Mouse (Mus musculus) cortical plate, adult 2 months (tissue): ENCODE data around the gene Fgfr2.

ENCODE experiments used
- CTCF ChIP-seq: fragments of 200-500 bp; IDR thresholded peaks from 2 replicates; pipeline ENCODE4 v1.5.1; 2011; ENCODE audit warnings: mild to moderate bottlenecking, control low read depth, low read length; ENCODE audit not compliant: insufficient read depth; ENCODE audit errors: extremely low read depth
- POLR2A ChIP-seq: fragments of 200-500 bp; IDR thresholded peaks from 2 replicates; pipeline ENCODE4 v1.6.1; 2011; ENCODE audit warnings: mild to moderate bottlenecking, low read length, control low read depth; ENCODE audit not compliant: insufficient read depth; ENCODE audit errors: extremely low read depth

DNA sequence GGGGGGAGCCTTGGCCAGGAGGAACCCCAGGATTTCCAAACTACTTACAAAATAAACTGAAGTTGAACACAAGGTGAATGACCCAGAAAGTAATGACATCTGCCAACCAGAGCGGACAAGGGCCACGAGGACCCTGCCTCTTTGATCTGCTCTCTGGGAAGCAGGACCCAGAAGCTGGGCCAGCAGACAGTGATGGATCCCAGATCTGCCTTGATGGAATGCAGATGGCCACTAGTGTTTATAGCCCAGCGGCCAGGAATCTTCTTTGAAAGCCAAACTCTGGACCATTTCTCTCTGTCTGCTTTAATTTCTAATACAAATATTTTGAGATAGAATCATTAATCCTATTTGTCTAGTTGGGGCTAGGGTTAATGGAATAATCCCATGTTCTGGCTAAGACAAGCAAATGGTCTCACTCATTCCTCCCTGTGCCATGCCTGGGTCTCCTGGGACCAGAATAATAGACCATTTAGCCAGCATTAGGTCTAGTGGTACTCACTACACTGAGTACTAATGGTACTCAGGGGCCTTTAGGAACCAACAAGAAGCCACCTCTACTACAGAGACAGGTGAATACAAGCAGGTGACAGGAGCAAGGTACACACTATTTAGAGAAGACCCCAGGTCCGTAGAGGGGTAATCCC lies 674.5 kb downstream of the Fgfr2 start:
- no peak for TF ChIP-seq CTCF
- no peak for TF ChIP-seq POLR2A
